Mouse (Mus musculus) neural tube, embryonic 15.5 days (tissue): ENCODE measurements around the gene Coro1c. TPM values are rescaled to one million over a fixed set of nuclear protein-coding genes. Genes with fewer than 3 reads are reported as not detected.
"Not testable (repeated sequence)": the region's sequence is repeated elsewhere in the genome, so short reads cannot be mapped to it uniquely, and the experiment has no call there.

Source experiments
- ATAC-seq: fragments of 200-750 bp; cut with Nextera tagmentation; 2 replicates; pipeline ENCODE4 v1.8.0; 2017; ENCODE audit warnings: mild to moderate bottlenecking, moderate TSS enrichment, moderate library complexity; ENCODE audit not compliant: low FRiP score
- H3K27ac ChIP-seq: fragments of 300-500 bp; sonication (generic); replicated peaks from 2 replicates; pipeline ENCODE4 v1.5.1; 2015; ENCODE audit warnings: mild to moderate bottlenecking, inconsistent platforms
- H3K27me3 ChIP-seq: fragments of 300-500 bp; sonication (generic); replicated peaks from 2 replicates; pipeline ENCODE4 v1.6.1; 2015; ENCODE audit warnings: inconsistent platforms
- H3K36me3 ChIP-seq: fragments of 300-500 bp; sonication (generic); 2 replicates; pipeline ENCODE4 v1.6.1; 2015; ENCODE audit warnings: inconsistent platforms
- H3K4me1 ChIP-seq: fragments of 300-500 bp; sonication (generic); 2 replicates; pipeline ENCODE4 v1.6.1; 2015; ENCODE audit warnings: inconsistent platforms
- H3K4me2 ChIP-seq: fragments of 300-500 bp; sonication (generic); 2 replicates; pipeline ENCODE4 v1.6.1; 2015; ENCODE audit warnings: inconsistent platforms, mild to moderate bottlenecking, moderate library complexity
- H3K4me3 ChIP-seq: fragments of 300-500 bp; sonication (generic); replicated peaks from 2 replicates; pipeline ENCODE4 v1.5.1; 2015; ENCODE audit warnings: mild to moderate bottlenecking, inconsistent platforms
- H3K9ac ChIP-seq: fragments of 300-500 bp; sonication (generic); replicated peaks from 2 replicates; pipeline ENCODE4 v1.6.1; 2015; ENCODE audit warnings: mild to moderate bottlenecking, inconsistent platforms
- H3K9me3 ChIP-seq: fragments of 300-500 bp; sonication (generic); replicated peaks from 2 replicates; pipeline ENCODE4 v1.6.1; 2016; ENCODE audit warnings: inconsistent platforms
- WGBS: fragments of 180-500 bp; shearing (Covaris S2); methylation state at CpG from one replicate; pipeline ENCODE4 v1.1.7; 2015; ENCODE audit warnings: mixed read lengths; 5-methylcytosine and 5-hydroxymethylcytosine counted together
- polyA plus RNA-seq: library from polyadenylated mRNA; unstranded; fragments of >200 nt; fragmentation: Nextera tagmentation; extraction: Ambion mirVana; gene quantifications from 2 replicates; pipeline ENCODE4 v1.2.1, GENCODE M21; 2015

The Coro1c gene
- polyA plus RNA-seq, 1 experiment from 2014 or later: 160 TPM

- Histone ChIP-seq H3K27ac (no peak overlapping the region), H3K4me3 (no peak overlapping the region), H3K27me3 (no peaks in the 10 kb centered on the region), H3K4me2 (peak overlapping the region; percentile 25; the same call in 1 of the 2 replicates), H3K9me3 (no peaks in the 10 kb centered on the region), H3K36me3 (no peaks in the 10 kb centered on the region), H3K4me1 (peaks cover 3% of the 10 kb centered on the region; the same call in 1 of the 2 replicates), H3K9ac (no peak overlapping the region)
- no peak for ATAC-seq
- 14% methylated on average over 15 of the region's 15 CpGs for WGBS
Measured at GRCm38 (mm10) chr5:113815638-113816152, 92.9 kb downstream of the Coro1c start.

GRCm38 (mm10) chr5:113815041-113815389, 93.5 kb downstream of the Coro1c start:
- Histone ChIP-seq H3K9ac (no peak overlapping the region), H3K4me3 (no peak overlapping the region), H3K9me3 (no peaks in the 10 kb centered on the region), H3K27me3 (no peaks in the 10 kb centered on the region), H3K27ac (no peak overlapping the region), H3K4me1 (peaks cover 3% of the 10 kb centered on the region; the same call in 1 of the 2 replicates), H3K36me3 (no peaks in the 10 kb centered on the region), H3K4me2 (no peak overlapping the region)
- 60% methylated on average over 11 of the region's 11 CpGs for WGBS
- no peak for ATAC-seq

GRCm38 (mm10) chr5:113814111-113815040, 94.2 kb downstream of the Coro1c start:
- Histone ChIP-seq H3K27ac (no peak overlapping the region), H3K9me3 (no peaks in the 10 kb centered on the region), H3K9ac (no peak overlapping the region), H3K4me3 (no peak overlapping the region), H3K36me3 (no peaks in the 10 kb centered on the region), H3K4me1 (peaks cover 3% of the 10 kb centered on the region; the same call in 1 of the 2 replicates), H3K27me3 (no peaks in the 10 kb centered on the region), H3K4me2 (no peak overlapping the region)
- WGBS: 39% methylated on average over 27 of the region's 27 CpGs
- no peak for ATAC-seq

DNA sequence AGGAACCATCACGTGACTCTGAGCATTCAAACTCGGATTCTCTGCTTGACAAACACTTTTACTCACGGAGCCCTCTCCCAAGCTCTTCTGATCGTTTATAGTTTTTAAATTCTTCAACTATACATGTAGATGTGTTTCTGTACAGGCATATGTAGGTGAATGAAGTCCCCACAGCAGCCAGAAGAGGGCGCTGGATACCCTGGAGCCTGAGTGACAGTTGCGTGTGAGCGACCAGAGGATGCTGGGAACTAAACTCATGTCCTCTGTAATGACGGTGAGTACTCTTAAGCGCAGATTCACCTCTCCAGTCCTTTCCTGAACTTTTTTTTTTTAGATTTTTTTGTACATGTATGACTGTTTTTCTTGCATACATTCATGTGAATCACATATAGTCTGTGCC, 95.0 kb downstream of the Coro1c start:
- 25% methylated on average over 9 of the region's 9 CpGs for WGBS
- no peak overlapping the region for H3K27ac ChIP-seq
- no peaks in the 10 kb centered on the region for H3K27me3 ChIP-seq

GRCm38 (mm10) chr5:113812638-113813037, 95.9 kb downstream of the Coro1c start:
- Histone ChIP-seq H3K9ac (no peak overlapping the region), H3K4me2 (no peak overlapping the region), H3K9me3 (no peaks in the 10 kb centered on the region), H3K4me1 (peaks cover 3% of the 10 kb centered on the region; the same call in 1 of the 2 replicates), H3K27me3 (no peaks in the 10 kb centered on the region), H3K27ac (no peak overlapping the region), H3K36me3 (no peaks in the 10 kb centered on the region), H3K4me3 (no peak overlapping the region)
- no peak for ATAC-seq
- 81% methylated on average over 2 of the region's 2 CpGs for WGBS

More for the DNA sequence above, 95.0 kb downstream of the Coro1c start:
- Histone ChIP-seq H3K36me3 (no peaks in the 10 kb centered on the region), H3K9me3 (no peaks in the 10 kb centered on the region), H3K4me2 (no peak overlapping the region), H3K9ac (no peak overlapping the region), H3K4me1 (peaks cover 3% of the 10 kb centered on the region; the same call in 1 of the 2 replicates), H3K4me3 (no peak overlapping the region)
- no peak for ATAC-seq

GRCm38 (mm10) chr5:113811824-113812420, 96.6 kb downstream of the Coro1c start:
- H3K4me2 ChIP-seq, H3K27me3 ChIP-seq, ATAC-seq, H3K4me1 ChIP-seq, H3K36me3 ChIP-seq, H3K9ac ChIP-seq, H3K27ac ChIP-seq, H3K4me3 ChIP-seq, H3K9me3 ChIP-seq: not testable (repeated sequence)
- WGBS: 20% methylated on average over 11 of the region's 12 CpGs

GRCm38 (mm10) chr5:113810111-113810510, 98.4 kb downstream of the Coro1c start:
- H3K36me3 ChIP-seq: no peaks in the 10 kb centered on the region
- H3K27me3 ChIP-seq: no peaks in the 10 kb centered on the region
- WGBS: 94% methylated on average over 4 of the region's 4 CpGs
- ATAC-seq: no peak
- H3K9ac ChIP-seq: no peak overlapping the region
- no peaks in the 10 kb centered on the region for H3K4me1 ChIP-seq
- no peak overlapping the region for H3K4me2 ChIP-seq
- no peak overlapping the region for H3K4me3 ChIP-seq
- H3K27ac ChIP-seq: no peak overlapping the region
- no peaks in the 10 kb centered on the region for H3K9me3 ChIP-seq

- H3K4me1 ChIP-seq: no peaks in the 10 kb centered on the region
- H3K36me3 ChIP-seq: no peaks in the 10 kb centered on the region
- no peak for ATAC-seq
- H3K27ac ChIP-seq: no peak overlapping the region
- no peaks in the 10 kb centered on the region for H3K9me3 ChIP-seq
- H3K4me3 ChIP-seq: no peak overlapping the region
- no peak overlapping the region for H3K9ac ChIP-seq
- WGBS: 91% methylated on average over 2 of the region's 2 CpGs
- no peak overlapping the region for H3K4me2 ChIP-seq
- no peaks in the 10 kb centered on the region for H3K27me3 ChIP-seq
Measured at GRCm38 (mm10) chr5:113808177-113808576, 100.4 kb downstream of the Coro1c start.

DNA sequence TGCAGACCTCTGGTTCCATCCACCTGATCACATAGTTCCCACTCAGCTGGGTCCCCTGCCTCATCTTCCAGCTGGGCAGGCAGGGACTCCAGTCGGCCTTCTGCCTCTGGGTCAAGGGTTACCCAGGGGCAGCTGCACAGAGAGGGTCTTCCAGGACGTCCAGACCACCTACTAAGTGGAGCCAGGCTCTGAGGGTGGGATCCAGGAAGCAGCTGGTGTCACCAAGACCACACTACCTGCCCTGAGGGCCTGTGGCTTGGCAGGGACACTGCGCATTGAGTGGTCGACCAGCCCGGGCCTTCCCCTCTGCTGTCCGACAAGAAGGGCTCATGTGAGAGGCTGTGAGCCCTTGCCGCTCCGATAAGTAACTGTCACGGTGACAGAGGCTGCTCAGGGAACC, 100.8 kb downstream of the Coro1c start:
- H3K4me3 ChIP-seq: no peak overlapping the region
- WGBS: 72% methylated on average over 9 of the region's 9 CpGs
- H3K9ac ChIP-seq: no peak overlapping the region
- H3K9me3 ChIP-seq: no peaks in the 10 kb centered on the region
- no peaks in the 10 kb centered on the region for H3K4me1 ChIP-seq
- no peak overlapping the region for H3K4me2 ChIP-seq
- H3K27ac ChIP-seq: no peak overlapping the region
- no peaks in the 10 kb centered on the region for H3K27me3 ChIP-seq
- ATAC-seq: no peak
- H3K36me3 ChIP-seq: no peaks in the 10 kb centered on the region

GRCm38 (mm10) chr5:113806414-113806813, 102.1 kb downstream of the Coro1c start:
- 37% methylated on average over 10 of the region's 10 CpGs for WGBS
- no peaks in the 10 kb centered on the region for H3K36me3 ChIP-seq
- H3K27ac ChIP-seq: no peak overlapping the region
- H3K4me3 ChIP-seq: no peak overlapping the region
- H3K27me3 ChIP-seq: no peaks in the 10 kb centered on the region
- no peaks in the 10 kb centered on the region for H3K9me3 ChIP-seq
- no peaks in the 10 kb centered on the region for H3K4me1 ChIP-seq
- H3K9ac ChIP-seq: no peak overlapping the region
- no peak for ATAC-seq
- H3K4me2 ChIP-seq: no peak overlapping the region

GRCm38 (mm10) chr5:113805301-113805700, 103.3 kb downstream of the Coro1c start:
- Histone ChIP-seq H3K27me3 (no peaks in the 10 kb centered on the region), H3K4me1 (peaks cover 1% of the 10 kb centered on the region; the same call in 1 of the 2 replicates), H3K9ac (no peak overlapping the region), H3K9me3 (no peaks in the 10 kb centered on the region), H3K4me3 (no peak overlapping the region), H3K36me3 (no peaks in the 10 kb centered on the region), H3K4me2 (no peak overlapping the region), H3K27ac (no peak overlapping the region)
- ATAC-seq: no peak
- 91% methylated on average over 9 of the region's 9 CpGs for WGBS
